Comparison of ENCODE assay signal across 8 mouse cellular contexts in genomic region chr7:16874190-16874589, GRCm38 (mm10). TPM values are rescaled to one million over a fixed set of nuclear protein-coding genes. Genes with fewer than 3 reads are reported as not detected.
DNase-seq lines count a peak whose midpoint lies in the region; ATAC-seq and TF ChIP-seq lines count a peak whose summit lies in the region.

No protein-coding gene starts in this region.

- H3K4me1 ChIP-seq in forebrain, embryonic 15.5 days, result peaks cover 42% of the 10 kb centered on the region
- H3K4me1 ChIP-seq in lung, embryonic 14.5 days (ENCODE audit: insufficient read depth), result peaks cover 4% of the 10 kb centered on the region; the same call in 1 of the 2 replicates

- peak overlapping the region; percentile 90 for H3K27ac ChIP-seq in forebrain, embryonic 15.5 days (replicated peaks)
- peak overlapping the region; percentile 90 for H3K27ac ChIP-seq in layer of hippocampus, adult 2 months
- peak overlapping the region; percentile 84 for H3K27ac ChIP-seq in lung, embryonic 14.5 days (ENCODE audit: low read depth)

- no peaks in the 10 kb centered on the region; the same call in 1 of the 2 replicates for H3K36me3 ChIP-seq in forebrain, embryonic 15.5 days
- peaks cover 23% of the 10 kb centered on the region for H3K36me3 ChIP-seq in lung, embryonic 14.5 days (ENCODE audit: insufficient read depth)

- peak overlapping the region; percentile 85 for H3K4me3 ChIP-seq in forebrain, embryonic 15.5 days
- H3K4me3 ChIP-seq in layer of hippocampus, adult 2 months, result peak overlapping the region; percentile 42
- peak overlapping the region; percentile 23 for H3K4me3 ChIP-seq in lung, embryonic 14.5 days (ENCODE audit: low read depth, low read length)

- intact Hi-C loops in heart, postnatal 25 days (cut with DNase I), result loop anchor here (1.0 kb wide), 1 partner anchor 18 kb away; no protein-coding TSS in a partner anchor

- peak overlapping the region; percentile 38 for H3K4me2 ChIP-seq in forebrain, embryonic 15.5 days (replicated peaks)
- H3K4me2 ChIP-seq in lung, embryonic 14.5 days, result peak overlapping the region; percentile 85

- TF ChIP-seq CTCF in layer of hippocampus, adult 2 months (conservative IDR thresholded peaks at IDR 0.05), result peak; percentile 94
- TF ChIP-seq CTCF in lung, embryonic 14.5 days (IDR thresholded peaks at IDR 0.05; ENCODE audit: low read depth), result peak; percentile 94

- no peaks in the 10 kb centered on the region for H3K27me3 ChIP-seq in forebrain, embryonic 15.5 days
- no peaks in the 10 kb centered on the region for H3K27me3 ChIP-seq in lung, embryonic 14.5 days (ENCODE audit: insufficient read depth, low read length)

- peak; percentile 88 for DNase-seq in ES-CJ7 (ENCODE audit: low read depth, low spot score)
- peak; percentile 82 for DNase-seq in cerebellum, adult 11-12 months
- peak; percentile 58 for DNase-seq in heart, postnatal 25 days (ENCODE audit: low spot score)
- DNase-seq in layer of hippocampus, adult 2 months (ENCODE audit: low spot score in 2 of 2), result peak; percentile 74 to 82
- DNase-seq in lung, embryonic 14.5 days, result peak; percentile 89
- peak; percentile 83 for DNase-seq in thymus, postnatal 0 days (ENCODE audit: low spot score)

- 5% methylated on average over 17 of the region's 17 CpGs for WGBS in forebrain, embryonic 15.5 days
- 4% methylated on average over 17 of the region's 17 CpGs for whole genome bisulfite sequencing in lung, embryonic 14.5 days

- ATAC-seq in forebrain, embryonic 15.5 days (replicated peaks), result no peak
- ATAC-seq in lung, embryonic 14.5 days (ENCODE audit: insufficient read depth), result 0 out of 2 replicates have a peak, but pooled peaks have one; percentile 22
- peak; percentile 66 for ATAC-seq in neutrophil, adult 5-6 weeks (ENCODE audit: extremely low read depth, insufficient number of reproducible peaks, low FRiP score, poor library complexity, severe bottlenecking)

- peak overlapping the region; percentile 1 for H3K9ac ChIP-seq in forebrain, embryonic 15.5 days (replicated peaks)
- peak overlapping the region; percentile 2; the same call in 1 of the 2 replicates for H3K9ac ChIP-seq in lung, embryonic 14.5 days

- H3K9me3 ChIP-seq in forebrain, embryonic 15.5 days, result no peaks in the 10 kb centered on the region
- H3K9me3 ChIP-seq in lung, embryonic 14.5 days (ENCODE audit: low read depth, low read length), result no peaks in the 10 kb centered on the region

RNA-seq across cellular contexts. Expression of gene Dact3, which starts 0.9 kb away (rescaled TPM):
- 3.3 and 3.4 TPM in 2 replicates for polyA plus RNA-seq in forebrain, embryonic 15.5 days (2015; fragmentation: Nextera tagmentation; extraction: Ambion mirVana)
- 10 to 100 TPM; 15.2 to 17.4 TPM for total RNA-seq in heart, postnatal 25 days (2021)
- 100 to 1,000 TPM; 154 to 156 TPM for total RNA-seq in layer of hippocampus, adult 2 months (2021)
- polyA plus RNA-seq in lung, embryonic 14.5 days (2014; fragmentation: Nextera tagmentation; extraction: Ambion mirVana), result 6.6 and 7.8 TPM in 2 replicates
- 0.12 TPM in 1 of 2 replicates, not detected in the other for total RNA-seq in neutrophil, adult 5-6 weeks (2017)
- 0.13 and 0.18 TPM in 2 replicates for polyA plus RNA-seq in thymus, postnatal 0 days (2015; fragmentation: Nextera tagmentation; extraction: Ambion mirVana)

RNA-seq across cellular contexts. Expression of gene Gng8, which starts 17.4 kb away (rescaled TPM):
- polyA plus RNA-seq in forebrain, embryonic 15.5 days (2015; fragmentation: Nextera tagmentation; extraction: Ambion mirVana), result 4.4 TPM in 2 replicates
- total RNA-seq in heart, postnatal 25 days (2021), result under 1 TPM; 0.45 to 0.86 TPM
- total RNA-seq in layer of hippocampus, adult 2 months (2021), result 1 to 10 TPM; 1.9 to 4.0 TPM
- 10.8 and 11.1 TPM in 2 replicates for polyA plus RNA-seq in lung, embryonic 14.5 days (2014; fragmentation: Nextera tagmentation; extraction: Ambion mirVana)
- total RNA-seq in neutrophil, adult 5-6 weeks (2017), result not detected in 2 replicates
- 0.44 and 0.85 TPM in 2 replicates for polyA plus RNA-seq in thymus, postnatal 0 days (2015; fragmentation: Nextera tagmentation; extraction: Ambion mirVana)

RNA-seq across cellular contexts. Expression of gene Prkd2, which starts 31.5 kb away (rescaled TPM):
- polyA plus RNA-seq in forebrain, embryonic 15.5 days (2015; fragmentation: Nextera tagmentation; extraction: Ambion mirVana), result 7.0 and 8.0 TPM in 2 replicates
- 10 to 100 TPM; 18.0 to 22.9 TPM for total RNA-seq in heart, postnatal 25 days (2021)
- total RNA-seq in layer of hippocampus, adult 2 months (2021), result 1 to 10 TPM; 6.5 to 7.3 TPM
- 19.6 and 20.2 TPM in 2 replicates for polyA plus RNA-seq in lung, embryonic 14.5 days (2014; fragmentation: Nextera tagmentation; extraction: Ambion mirVana)
- total RNA-seq in neutrophil, adult 5-6 weeks (2017), result 108 and 122 TPM in 2 replicates
- 70.6 and 80.0 TPM in 2 replicates for polyA plus RNA-seq in thymus, postnatal 0 days (2015; fragmentation: Nextera tagmentation; extraction: Ambion mirVana)

RNA-seq across cellular contexts. Expression of gene Ptgir, which starts 32.1 kb away (rescaled TPM):
- polyA plus RNA-seq in forebrain, embryonic 15.5 days (2015; fragmentation: Nextera tagmentation; extraction: Ambion mirVana), result 0.13 and 0.29 TPM in 2 replicates
- total RNA-seq in heart, postnatal 25 days (2021), result 1 to 10 TPM; 2.1 to 3.1 TPM
- total RNA-seq in layer of hippocampus, adult 2 months (2021), result under 1 TPM; 0.10 to 0.20 TPM
- 1.3 and 1.6 TPM in 2 replicates for polyA plus RNA-seq in lung, embryonic 14.5 days (2014; fragmentation: Nextera tagmentation; extraction: Ambion mirVana)
- total RNA-seq in neutrophil, adult 5-6 weeks (2017), result 1.7 and 2.8 TPM in 2 replicates
- 1.9 and 2.6 TPM in 2 replicates for polyA plus RNA-seq in thymus, postnatal 0 days (2015; fragmentation: Nextera tagmentation; extraction: Ambion mirVana)

RNA-seq across cellular contexts. Expression of gene Calm3, which starts 49.7 kb away (rescaled TPM):
- polyA plus RNA-seq in forebrain, embryonic 15.5 days (2015; fragmentation: Nextera tagmentation; extraction: Ambion mirVana), result 291 and 305 TPM in 2 replicates
- total RNA-seq in heart, postnatal 25 days (2021), result 100 to 1,000 TPM; 196 to 203 TPM
- total RNA-seq in layer of hippocampus, adult 2 months (2021), result 1,000 to 10,000 TPM; 2,074 to 2,160 TPM
- polyA plus RNA-seq in lung, embryonic 14.5 days (2014; fragmentation: Nextera tagmentation; extraction: Ambion mirVana), result 139 and 155 TPM in 2 replicates
- total RNA-seq in neutrophil, adult 5-6 weeks (2017), result 230 and 273 TPM in 2 replicates
- 201 and 212 TPM in 2 replicates for polyA plus RNA-seq in thymus, postnatal 0 days (2015; fragmentation: Nextera tagmentation; extraction: Ambion mirVana)

Comparison
In these comparisons a context has a peak if more than half of its experiments do, and no peak if none do; other contexts are left out.
1. H3K4me3 ChIP-seq: peak in every context shown above with its lines; median percentile 85 in forebrain, embryonic 15.5 days; 42 in layer of hippocampus, adult 2 months; 23 in lung, embryonic 14.5 days.
2. RNA of gene Dact3, which starts 0.9 kb away (total RNA-seq): 154 to 156 TPM in layer of hippocampus, adult 2 months and 15.2 to 17.4 TPM in heart, postnatal 25 days; 0.12 TPM in neutrophil, adult 5-6 weeks; every median in the first group is over 10 times any median in the second.
3. Peak in every context shown above with its lines, with median percentiles within 50 percentile points of each other: DNase-seq and H3K27ac ChIP-seq.